Mouse (Mus musculus): ENCODE measurements around the gene Prdm1.

Gene Prdm1

DNA sequence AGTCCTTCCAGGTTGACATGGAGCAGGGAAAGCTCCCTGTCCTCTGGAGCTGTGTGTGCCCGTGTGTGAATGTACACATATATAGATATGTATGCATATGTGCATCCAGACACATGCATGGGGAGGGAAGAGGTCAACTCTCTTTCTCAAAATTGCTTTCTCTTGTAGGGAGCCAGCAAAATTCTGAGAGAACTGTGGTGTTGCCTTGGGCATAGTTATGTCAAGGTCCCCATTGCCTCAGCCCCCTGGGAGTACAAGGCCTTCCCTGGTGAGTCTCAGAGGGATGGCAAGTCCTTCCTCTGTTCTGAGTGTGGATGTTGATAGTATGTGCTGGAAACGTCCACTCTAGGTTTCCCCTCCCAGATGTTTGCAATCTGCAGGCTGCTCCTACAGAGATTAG lies 109.4 kb downstream of the Prdm1 start:
- DNase-seq (ENCODE audit: low read depth) = no peak

- DNase-seq (ENCODE audit: low read depth) = no peak
These were observed 112.7 kb downstream of the Prdm1 start for GRCm38 (mm10) chr10:44415576-44415975.

GRCm38 (mm10) chr10:44409958-44410357 lies 118.3 kb downstream of the Prdm1 start:
- DNase-seq (ENCODE audit: low read depth) = no peak

- no peak for DNase-seq (ENCODE audit: low read depth)
These were observed 119.2 kb downstream of the Prdm1 start for GRCm38 (mm10) chr10:44409054-44409453.

- DNase-seq (ENCODE audit: low read depth) = no peak
These were observed 124.9 kb downstream of the Prdm1 start for GRCm38 (mm10) chr10:44403415-44403814.

- no peak for DNase-seq (ENCODE audit: low read depth)
These were observed 126.7 kb downstream of the Prdm1 start for GRCm38 (mm10) chr10:44401600-44401999.

DNA sequence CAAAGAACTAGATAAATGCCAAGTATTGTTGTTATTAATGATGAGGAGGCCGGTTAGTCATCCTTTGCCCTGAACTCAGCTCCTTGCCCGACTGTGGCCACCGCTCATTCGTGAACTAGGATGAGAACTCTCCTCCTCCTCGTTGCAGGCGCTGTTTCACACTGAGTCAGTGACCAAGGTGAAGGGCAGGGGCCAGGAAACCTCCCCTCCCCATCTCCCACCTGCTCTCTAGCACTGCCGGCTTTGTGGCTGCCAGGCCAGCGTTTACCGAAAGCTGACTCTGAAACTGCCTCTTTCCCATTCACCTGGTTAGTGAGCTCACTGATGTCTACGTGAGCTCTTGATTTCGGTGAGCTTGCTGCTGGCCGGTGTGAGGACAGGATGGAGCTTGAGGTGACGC lies 127.7 kb downstream of the Prdm1 start:
- no peak for DNase-seq (ENCODE audit: low read depth)

- no peak for DNase-seq (ENCODE audit: low read depth)
These were observed 128.2 kb downstream of the Prdm1 start for GRCm38 (mm10) chr10:44400119-44400518.

GRCm38 (mm10) chr10:44392855-44393254 lies 135.4 kb downstream of the Prdm1 start:
- DNase-seq (ENCODE audit: low read depth) = no peak

- no peak for DNase-seq (ENCODE audit: low read depth)
These were observed 136.6 kb downstream of the Prdm1 start for GRCm38 (mm10) chr10:44391509-44392290.

- no peak for DNase-seq (ENCODE audit: low read depth)
These were observed 138.0 kb downstream of the Prdm1 start for GRCm38 (mm10) chr10:44390286-44390685.

DNA sequence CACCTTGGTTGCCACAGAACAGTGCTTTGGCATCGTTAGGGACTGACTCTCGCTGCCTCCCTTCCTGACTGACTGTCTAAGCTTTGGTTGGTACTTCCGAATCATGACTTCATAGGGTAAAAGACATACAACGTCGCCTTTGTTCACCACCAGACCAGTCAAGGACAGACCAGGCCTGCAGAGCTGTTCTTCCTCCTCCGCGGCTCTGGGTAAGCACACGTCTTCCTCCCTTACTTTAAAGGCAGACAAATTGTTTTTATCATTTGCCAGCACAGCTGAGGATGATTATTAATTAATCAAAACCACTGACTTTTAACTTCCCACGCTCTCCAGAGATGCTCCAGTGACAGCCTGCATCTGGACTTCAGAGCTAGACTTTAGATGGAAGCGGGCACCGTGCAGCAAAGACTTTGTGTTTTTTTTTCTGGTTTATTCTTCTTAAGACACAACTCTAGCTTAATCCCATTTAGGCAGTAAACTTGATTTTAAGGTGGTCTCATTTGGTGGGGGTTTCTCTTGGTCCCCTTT lies 139.5 kb downstream of the Prdm1 start:
- no peak for DNase-seq (ENCODE audit: low read depth)

Data from naive thymus-derived CD4-positive, alpha-beta T cell, adult 2 months (primary cell).